Mouse (Mus musculus): Measurements from ENCODE around the gene Inpp4b.
"Not testable (repeated sequence)": the region's sequence is repeated elsewhere in the genome, so short reads cannot be mapped to it uniquely, and the experiment has no call there.

Inpp4b gene

DNA sequence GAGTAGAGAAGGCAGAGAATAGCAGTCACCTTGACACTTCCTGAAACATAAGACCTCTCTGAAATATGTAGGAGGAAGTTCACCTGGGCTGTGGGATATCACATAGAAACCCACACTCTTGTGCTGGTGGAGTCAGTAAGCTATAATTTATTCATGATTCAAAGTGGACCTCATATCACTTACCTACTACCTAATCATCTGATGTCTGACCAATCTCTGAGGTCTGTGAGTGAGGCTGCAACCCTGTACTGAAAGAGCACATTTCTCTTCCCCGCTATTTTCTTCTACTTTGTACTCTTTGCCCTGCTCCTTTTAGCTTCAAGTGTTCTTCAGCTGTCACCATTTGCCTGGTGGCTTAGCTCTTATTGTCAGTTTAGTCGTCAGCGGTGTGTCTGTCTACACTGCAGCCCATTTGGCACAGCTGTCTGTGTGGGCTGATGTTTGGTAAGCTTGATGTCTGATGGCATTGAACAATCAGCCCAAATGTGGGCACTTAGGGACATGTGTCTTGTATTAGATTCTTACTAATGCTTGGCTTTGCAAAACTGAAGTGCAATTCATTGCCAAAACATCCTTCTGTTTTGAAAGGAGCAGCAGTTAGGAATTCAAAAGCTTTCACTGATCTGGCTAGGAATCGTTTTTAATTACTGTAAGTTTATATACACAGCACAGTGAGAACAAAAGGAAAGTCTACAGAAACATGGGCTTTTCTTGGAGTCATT is 434.3 kb downstream of the Inpp4b start:
- DNase-seq (ENCODE audit: low read depth, low spot score), result peak; percentile 43

DNA sequence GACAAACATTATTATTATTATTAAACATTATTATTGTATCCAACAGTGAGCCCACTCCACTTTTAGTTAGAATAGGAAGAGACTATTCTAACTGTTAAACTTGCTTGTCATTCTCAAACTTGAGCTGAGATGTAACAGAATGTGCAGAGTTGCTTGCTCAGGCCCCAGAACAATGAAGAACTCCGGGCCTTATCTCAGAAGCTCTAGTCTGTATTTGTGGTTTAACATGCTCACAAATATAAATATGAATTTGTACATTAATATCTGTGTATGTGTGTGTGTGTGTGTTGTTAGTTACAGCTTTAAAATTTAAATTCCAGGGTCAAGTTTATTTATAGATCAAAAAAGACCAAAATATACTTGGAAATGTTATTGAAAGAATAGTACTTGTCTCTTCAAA is 435.3 kb downstream of the Inpp4b start:
- DNase-seq (ENCODE audit: low read depth, low spot score), result no peak

DNA sequence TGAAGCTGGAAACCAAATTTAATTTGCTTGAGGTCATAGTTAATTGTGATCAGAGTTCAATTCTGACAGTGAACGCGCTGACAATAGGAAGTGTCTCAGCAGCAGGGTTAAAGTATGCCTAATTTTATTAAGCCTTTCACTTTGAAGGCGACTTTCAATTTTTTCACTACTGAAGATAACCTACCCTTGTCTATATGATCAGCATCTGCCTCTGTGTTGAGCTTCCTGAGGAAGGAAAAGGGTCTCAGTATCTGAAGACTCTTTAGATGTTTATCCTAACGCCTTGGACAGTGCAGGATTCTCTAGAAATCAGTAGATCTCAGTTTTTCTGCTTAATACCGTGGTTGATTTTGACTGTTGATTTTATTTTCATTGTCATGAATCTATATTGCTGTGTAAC is 437.1 kb downstream of the Inpp4b start:
- no peak for DNase-seq (ENCODE audit: low read depth, low spot score)

DNA sequence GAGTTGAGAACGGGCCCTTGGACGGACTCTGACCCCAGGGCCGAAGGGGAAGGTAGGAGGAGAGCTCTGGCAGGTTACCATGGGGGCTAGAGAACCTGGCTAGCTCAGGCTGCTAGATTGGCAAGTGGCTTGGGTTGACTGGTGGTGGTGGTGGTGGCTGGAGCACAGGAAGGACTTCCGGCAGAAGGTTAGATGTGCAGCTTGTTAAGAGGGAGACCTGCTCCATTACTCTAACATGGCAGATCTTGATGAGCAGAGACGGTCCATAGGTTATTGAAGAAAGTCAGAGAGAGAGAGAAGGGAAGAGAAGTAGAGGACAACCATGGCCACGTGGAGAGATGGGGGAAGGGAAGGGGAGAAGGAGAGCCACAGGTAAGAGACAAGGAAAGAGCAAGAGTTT is 437.8 kb downstream of the Inpp4b start:
- DNase-seq (ENCODE audit: low read depth, low spot score), result peak; percentile 57

DNA sequence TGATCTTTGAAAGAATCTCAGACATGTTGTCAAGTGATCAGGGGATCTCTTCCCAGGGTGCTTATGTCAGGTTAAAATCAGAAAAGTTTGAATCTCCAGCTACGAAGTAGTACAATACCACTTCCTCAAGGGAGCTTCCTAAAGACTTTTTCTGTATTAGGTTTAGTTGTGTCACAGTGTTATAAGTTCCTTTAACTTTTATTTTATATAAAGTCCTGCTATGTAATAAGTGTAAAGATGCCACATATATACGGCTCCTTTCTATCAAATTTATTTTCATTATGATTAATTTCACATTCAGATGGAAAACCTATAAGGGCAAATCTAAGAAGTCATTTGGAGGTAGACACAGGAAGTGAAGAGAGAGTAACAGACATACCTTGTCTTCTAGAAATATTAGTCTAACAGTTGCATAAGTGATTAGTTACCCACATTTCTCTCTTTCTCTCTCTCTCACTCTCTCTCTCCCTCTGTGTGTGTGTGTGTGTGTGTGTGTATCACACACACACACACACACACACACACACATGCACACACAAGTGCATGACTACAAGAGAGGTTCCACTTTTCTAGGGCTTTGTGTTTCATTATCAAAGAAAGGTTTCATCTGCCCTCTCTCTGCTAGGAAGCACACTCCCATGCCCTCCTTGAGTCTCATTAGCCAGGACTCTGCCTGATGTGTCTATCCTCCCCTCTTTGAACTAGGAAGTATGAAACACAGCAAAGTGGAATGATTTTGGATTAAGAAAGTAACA is 438.7 kb downstream of the Inpp4b start:
- DNase-seq (ENCODE audit: low read depth, low spot score), result peak; percentile 40

DNA sequence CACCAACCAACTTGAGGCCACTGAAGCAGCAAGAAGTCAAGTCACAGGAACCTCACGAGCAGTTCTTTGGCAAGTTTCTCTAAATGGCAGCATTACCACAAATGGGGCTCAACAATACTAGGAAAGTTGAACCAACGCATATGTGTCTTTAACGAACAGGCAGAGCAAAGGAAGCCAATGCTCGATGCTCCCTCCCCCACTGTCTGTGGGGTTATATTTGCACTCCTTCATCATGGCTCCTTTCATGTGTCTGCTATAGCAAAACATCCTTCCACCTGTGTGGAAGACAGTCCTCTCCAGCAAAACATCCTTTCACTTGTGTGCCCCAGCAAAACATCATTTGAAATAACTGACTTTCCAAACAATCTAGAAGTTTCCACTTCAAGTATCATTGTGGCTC is 440.4 kb downstream of the Inpp4b start:
- DNase-seq (ENCODE audit: low read depth, low spot score), result peak; percentile 84

DNA sequence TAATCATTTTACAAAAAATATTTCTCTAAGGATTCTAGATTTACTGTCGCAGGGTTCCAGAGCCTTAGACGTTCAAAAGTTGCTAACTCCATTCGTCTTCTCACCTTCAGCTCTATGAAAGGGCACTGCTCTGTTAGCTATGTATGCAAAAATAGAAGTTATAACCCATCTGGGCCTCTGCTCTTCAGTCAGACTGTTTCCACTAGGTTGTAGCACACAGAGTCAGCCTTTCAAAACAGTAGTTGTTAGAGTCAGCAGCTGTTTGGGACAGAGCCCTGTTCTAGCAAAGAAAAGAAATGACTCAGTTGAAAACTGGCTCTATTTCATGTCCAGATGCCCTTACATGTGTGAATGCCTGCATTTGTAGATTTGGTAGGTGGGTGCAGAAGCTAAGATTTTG is 442.4 kb downstream of the Inpp4b start:
- DNase-seq (ENCODE audit: low read depth, low spot score), result peak; percentile 42

DNA sequence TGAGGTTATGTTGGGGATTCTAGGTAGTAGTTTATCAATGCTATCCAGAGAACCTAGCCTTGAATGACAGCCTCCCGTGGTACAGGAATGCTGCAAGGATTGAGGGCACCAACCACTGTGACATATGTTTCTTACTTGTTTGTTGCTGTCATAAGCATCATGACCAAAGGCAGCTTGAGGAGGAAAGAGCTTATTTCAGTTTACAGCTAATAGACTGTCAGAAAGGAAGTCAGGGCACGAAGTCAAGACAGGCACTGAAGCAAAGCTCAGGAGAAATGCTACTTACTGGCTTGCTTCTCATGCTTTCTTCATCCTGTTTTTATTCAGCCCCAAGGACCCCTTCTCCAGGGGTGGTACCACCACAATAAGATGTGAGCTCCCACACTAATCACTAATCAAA is 446.1 kb downstream of the Inpp4b start:
- DNase-seq (ENCODE audit: low read depth, low spot score), result no peak

DNA sequence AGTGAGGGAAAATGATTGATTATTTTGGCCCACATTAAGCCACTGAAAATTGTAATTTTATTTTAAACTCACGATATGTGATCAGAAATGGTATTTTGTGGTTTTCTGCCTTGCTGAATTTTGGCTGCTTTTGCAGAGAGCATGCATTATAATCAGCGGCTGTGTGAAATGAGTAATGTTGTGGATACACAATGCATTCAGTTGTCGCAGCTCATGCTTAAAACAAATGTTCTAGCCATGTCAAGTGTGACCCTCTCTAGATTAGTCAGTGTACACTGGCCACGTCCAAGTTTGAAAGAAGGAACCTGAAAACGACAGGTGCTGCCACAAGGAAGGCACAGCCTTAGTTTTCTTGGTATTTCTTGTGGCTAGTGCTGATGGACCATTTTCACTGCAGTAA is 450.3 kb downstream of the Inpp4b start:
- DNase-seq (ENCODE audit: low read depth, low spot score), result no peak

DNA sequence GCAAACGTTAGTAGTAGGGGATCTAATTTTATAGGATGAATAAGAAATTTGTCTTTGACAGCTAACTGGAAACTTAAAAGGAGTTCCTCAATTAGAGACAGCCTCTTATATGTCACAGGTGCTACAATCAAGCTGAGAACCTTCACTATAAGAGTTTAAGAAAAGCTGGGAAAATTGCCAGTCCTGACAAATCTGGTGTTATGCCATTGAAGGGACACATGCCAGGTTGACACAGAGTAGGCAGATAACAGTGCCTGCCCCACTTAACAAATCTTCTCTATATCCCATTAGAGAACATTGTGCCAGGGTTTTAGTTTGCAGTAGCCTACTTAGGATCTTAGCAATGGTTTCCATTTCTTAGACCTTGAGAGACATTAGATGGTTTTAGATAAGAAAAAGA is 456.1 kb downstream of the Inpp4b start:
- no peak for DNase-seq (ENCODE audit: low read depth, low spot score)

DNA sequence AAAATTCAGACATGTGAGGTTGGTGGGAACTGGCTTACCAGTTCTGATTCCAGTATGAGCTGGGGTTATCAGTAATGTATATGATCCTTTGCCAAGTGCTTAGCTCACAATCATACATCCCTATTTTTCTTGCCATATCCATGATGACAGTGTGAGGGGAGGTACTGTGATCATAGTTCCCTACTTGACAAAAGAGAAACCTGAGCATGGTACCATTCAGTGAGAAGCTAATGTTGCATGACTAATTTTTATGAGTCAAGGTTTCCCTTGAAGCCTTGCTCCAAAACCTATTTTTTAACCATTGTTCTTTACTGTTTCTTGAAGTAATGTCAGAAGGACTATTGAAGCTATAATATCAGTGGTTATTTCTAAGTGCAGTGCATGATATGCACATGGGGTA is 458.4 kb downstream of the Inpp4b start:
- no peak for DNase-seq (ENCODE audit: low read depth, low spot score)

DNA sequence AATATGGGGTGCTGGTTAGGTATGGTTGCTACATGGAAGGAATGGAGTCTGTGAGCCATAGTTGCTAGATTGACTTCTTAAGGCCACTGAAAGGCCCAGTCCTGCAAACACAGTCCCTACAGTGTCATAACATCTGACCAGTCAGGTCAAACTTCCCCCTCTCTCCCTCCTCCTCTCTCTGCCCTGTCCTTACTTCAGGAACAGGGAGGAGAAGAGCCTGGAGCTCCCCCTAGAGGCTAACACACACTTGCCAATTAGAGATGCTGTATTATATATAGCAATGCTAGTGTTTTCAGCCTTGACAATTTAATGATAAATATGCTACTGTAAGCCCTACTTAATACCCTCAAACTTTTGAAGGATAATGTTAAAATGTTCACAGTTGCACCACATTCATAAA is 464.4 kb downstream of the Inpp4b start:
- DNase-seq (ENCODE audit: low read depth, low spot score), result peak; percentile 77

DNA sequence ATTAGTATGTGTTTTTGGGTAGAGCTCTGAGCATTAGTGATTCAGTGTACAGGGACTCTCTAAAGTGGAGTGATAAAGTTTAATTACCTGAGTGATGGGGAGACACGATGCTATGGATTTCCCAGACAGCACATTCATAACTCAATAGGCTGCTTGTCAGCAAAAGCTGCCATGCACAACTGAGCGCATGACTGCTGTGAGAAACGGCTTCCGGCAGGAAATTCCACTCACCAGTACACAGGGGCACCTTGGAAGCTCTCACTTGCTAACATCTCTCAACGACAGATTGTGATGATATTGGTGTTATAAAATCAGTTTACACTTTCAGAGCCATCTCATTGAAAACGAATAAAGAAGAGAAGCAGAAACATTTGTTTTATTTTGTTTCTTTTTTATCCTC is 465.2 kb downstream of the Inpp4b start:
- peak; percentile 57 for DNase-seq (ENCODE audit: low read depth, low spot score)

DNA sequence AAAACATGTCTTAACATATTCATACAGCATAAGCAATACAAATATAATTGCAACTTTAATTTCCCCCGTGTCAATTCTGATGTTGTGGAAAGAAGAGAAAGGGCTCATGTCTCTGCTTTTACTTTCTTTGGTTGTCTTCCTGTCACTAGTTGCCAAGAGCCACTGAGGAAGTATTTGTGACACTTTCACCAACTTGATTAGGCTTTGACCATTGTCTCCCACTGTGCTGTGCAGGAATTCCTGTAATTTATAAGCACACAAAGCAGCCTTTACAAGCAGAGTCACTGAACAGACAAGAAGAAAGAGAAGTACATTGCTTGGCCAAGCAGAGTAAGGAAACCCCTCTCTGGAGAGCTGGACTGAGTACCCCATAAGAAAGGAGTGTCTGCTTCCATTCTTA is 466.1 kb downstream of the Inpp4b start:
- DNase-seq (ENCODE audit: low read depth, low spot score), result no peak

DNA sequence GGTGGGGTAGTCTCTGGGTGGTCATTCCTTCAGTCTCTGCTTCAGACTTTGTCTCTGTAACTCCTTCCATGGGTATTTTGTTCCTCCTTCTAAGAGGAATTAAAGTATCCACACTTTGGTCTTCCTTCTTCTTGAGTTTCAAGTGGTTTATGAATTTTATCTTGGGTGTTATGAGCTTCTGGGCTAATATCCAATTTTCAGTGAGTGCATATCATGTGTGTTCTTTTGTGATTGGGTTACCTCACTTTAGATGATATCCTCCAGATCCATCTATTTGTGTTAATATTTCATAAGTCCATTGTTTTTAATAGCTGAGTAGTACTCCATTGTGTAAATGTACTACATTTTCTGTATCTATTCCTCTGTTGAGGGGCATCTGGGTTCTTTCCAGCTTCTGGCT is 467.1 kb downstream of the Inpp4b start:
- DNase-seq (ENCODE audit: low read depth, low spot score), result not testable (repeated sequence)

DNA sequence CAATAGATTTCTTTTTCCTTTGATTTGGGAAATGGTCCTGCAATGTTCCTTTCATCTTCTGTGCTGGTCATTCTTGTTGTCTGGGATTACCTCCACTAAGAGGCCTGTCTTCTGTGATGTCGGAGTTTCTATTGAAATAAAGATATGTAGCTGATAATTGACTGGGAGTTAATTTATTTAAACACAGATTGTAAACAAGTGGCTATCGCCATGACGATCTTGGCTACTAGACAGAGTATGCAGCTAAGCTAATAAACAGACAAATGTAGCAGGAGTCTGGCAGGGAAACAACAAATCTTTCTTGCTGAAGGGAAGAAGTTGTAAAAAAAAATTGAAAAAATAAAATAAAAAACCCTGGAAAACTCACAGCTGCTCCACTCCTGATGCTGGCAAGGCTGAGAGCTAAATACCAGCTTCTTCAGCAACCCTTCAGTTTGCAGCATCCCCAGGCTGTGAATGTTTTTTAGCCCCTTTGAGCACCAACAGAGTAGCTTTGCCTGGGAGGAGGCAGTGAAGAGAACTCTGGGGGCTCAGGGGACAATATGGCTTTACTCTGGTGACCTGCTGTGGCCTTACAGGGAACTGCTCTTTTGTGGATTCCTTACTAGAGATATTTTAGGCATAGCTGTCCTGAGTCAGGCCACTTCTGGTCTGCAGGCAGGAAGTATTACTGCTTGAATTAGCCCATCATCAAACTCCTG is 469.8 kb downstream of the Inpp4b start:
- DNase-seq (ENCODE audit: low read depth, low spot score), result peak; percentile 38

DNA sequence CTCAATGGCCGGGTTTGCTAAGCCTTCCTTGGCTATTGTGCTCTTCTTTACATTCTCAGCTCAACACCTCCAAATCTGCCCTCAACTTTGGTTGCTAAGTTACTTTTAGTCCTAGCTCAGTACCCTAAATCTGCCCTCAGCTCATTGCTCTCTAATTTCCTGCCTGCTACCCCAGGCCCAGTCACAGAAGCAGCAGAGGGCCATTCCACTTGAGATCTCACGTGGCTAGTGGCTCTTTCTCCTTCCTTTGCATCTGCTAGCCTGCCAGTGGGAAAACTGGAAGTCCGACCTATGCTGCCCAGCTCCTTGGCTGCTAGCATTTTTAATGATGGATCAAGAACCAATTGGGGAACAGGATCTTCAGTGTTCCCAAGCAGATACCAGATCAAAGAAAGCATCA is 472.4 kb downstream of the Inpp4b start:
- peak; percentile 30 for DNase-seq (ENCODE audit: low read depth, low spot score)

DNA sequence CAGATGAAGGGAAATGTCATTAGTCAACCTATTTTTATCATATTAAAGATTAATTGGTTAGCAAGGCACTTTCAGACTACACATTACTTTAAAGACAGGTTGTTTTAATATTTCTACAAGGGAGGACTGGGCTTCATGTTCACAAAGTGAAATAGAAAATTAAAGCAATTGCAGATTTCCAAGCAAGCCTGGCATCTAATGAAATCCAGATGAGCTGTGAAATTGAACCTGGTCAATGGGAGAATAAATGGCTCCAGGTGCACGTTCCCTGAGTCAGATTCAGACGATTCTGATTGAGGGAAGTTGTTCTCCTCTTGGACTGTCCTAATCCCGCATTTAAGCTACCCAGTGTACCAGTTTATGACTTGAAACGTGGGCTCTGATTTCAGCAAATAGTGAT is 473.2 kb downstream of the Inpp4b start:
- DNase-seq (ENCODE audit: low read depth, low spot score), result no peak

DNA sequence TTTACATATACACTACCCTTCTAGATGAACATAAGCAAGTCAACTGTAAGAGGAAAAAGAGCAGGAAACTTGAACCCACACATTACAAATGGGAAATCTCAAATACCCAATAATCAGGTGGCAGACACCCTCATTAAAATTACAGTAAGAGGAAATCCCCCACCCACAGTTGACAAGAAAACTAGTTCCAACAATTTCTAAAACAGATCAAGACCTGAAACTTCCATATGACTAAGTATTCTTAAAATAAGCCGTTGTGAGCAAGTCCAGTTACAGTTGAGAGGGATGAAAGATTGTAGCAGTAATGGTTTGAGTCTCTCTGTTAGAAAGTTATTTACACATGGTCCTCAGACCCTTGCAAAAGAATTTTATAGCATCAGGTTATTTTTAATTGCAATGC is 480.8 kb downstream of the Inpp4b start:
- DNase-seq (ENCODE audit: low read depth, low spot score), result peak; percentile 49

DNA sequence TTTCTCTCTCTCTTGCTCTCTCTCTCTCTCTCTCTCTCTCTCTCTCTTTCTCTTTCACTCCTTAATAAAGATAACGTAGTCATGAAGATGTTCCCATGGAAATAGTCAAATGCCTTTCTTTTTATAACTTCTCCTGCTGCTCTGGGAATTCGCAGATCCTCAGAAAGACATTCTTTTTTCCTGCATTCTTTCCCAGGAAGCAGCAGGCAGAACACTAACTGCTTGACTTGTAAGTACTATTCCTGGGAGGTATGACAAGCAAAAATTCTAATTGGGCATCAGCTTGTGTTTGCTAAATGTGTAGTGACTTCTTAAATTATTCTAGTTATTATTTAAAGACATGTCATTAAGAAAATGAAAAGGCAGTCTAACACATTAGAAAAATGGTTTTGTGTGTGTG is 482.6 kb downstream of the Inpp4b start:
- no peak for DNase-seq (ENCODE audit: low read depth, low spot score)

DNA sequence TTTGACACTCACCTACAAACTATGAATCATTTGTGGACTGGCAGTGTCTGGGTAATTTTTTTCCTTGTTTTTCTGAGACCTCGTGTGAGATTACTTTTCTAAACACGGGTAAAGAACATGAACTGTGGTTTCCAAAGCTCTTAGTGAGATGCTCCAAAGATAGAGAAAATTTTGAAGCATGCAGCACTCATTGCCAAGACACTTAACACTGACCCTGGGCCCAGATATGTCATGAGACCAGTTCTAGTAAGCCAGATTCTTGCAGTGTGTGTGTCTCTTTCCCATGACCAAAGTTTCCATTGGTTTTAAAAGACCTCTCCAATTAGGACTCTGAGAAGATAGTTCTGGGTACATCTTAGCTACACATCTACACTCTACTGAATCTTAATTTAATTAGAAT is 484.1 kb downstream of the Inpp4b start:
- no peak for DNase-seq (ENCODE audit: low read depth, low spot score)

DNA sequence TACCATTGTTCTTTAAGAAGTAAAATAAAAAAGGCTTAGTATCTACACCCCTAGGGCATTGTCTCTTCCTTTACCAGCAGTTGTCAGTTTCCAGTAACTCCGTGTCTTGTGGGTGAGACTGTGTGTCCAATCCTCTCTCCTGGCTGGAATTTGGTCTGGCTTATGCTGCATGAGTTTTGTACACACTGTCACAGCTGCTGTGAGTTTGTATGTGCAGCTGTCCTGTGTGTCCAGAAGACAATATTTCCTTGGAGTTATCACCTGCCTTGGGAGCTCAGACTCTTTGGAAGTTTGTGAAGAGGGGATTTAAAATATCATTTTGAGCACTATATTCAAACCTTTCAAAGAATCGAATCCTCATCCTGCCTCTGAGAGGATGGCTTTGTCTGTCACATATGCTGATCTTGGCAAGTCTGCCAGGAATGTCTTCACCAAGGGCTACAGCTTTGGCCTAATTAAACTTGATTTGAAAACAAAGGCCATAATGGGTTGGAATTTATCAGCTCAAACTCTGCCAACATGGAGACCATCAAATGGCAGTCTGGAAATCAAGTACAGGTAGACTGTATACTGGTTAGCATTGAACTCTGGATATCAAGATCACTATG is 485.1 kb downstream of the Inpp4b start:
- DNase-seq (ENCODE audit: low read depth, low spot score), result no peak
